Mouse (Mus musculus) adipocyte (in vitro differentiated cells): Measurements from ENCODE around the gene Tcf12.
A peak's percentile ranks its signal among the peaks of the same experiment; 100 is the strongest.

ENCODE experiments used
- DNase-seq: peaks from one replicate; pipeline ENCODE4 v3.0.0-alpha.2; 2016; ENCODE audit warnings: low spot score

Gene Tcf12

GRCm38 (mm10) chr9:72111622-72112550 is at the start of gene Tcf12:
Tcf12 (minus strand) TSS chr9:72111871.
- DNase-seq: peak; percentile 83

- no peak for DNase-seq
These were observed 46.7 kb upstream of the Tcf12 start for GRCm38 (mm10) chr9:72158392-72158791.

DNA sequence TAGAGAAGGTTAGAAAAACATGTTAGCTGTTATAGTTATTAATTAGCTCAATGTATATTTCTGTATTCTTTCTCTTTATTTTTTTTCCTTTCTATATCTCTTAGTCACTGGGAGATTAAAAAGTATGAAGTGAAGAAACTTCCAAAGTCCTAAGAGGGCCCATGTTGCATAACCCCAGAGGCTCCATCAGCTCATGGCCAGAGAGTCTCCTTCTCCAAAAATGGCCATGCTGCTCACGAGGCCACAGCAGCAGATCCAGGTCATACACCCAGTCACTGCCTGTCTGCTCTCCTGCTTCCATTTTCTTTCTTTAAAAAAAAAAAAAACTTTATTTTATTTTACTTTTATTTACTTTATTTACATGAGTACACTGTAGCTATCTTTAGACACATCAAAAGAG is 45.4 kb upstream of the Tcf12 start:
- DNase-seq: no peak

- no peak for DNase-seq
These were observed 43.8 kb upstream of the Tcf12 start for GRCm38 (mm10) chr9:72155250-72156138.

DNA sequence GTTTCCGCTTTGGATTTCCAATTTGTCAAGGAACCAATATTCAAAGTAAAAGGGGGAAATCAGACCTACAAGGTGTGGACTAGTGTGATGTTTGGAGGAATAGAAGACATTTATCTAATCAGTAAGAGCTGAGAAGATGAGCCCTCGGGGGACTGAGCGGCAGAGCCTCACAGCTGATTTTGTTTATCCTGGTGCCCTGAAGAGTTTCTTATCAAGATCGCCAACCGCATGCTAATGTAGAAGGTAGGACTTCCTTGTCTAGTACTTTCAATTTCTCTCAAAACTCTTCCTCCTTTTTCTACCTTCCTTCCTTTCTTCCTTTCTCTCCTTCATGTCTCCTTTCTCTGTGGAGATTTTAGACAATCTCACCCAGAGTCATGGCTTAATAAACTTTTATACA is 32.5 kb upstream of the Tcf12 start:
- DNase-seq: no peak

DNA sequence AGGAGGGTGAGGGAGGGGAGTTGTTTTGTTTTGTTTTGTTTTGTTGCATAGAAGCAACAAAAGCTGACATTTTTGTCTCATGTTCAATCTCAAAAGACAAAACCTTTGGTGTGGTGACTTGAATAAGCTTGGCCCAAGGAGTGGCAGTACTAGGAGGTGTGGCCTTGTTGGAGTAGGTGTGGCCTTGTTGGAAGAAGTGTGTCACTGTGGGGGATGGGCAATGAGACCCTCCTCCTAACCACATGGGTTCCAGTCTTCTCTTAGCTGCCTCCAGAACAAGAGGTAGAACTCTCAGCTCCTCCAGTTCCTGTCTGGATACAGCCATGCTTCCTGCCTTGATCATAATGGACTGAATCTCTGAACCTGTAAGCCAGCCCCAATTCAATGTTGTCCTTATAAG is 26.2 kb upstream of the Tcf12 start:
- no peak for DNase-seq

- no peak for DNase-seq
These were observed 22.1 kb upstream of the Tcf12 start for GRCm38 (mm10) chr9:72133772-72134245.

- DNase-seq: peak; percentile 78
These were observed 21.6 kb upstream of the Tcf12 start for GRCm38 (mm10) chr9:72133089-72133771.

DNA sequence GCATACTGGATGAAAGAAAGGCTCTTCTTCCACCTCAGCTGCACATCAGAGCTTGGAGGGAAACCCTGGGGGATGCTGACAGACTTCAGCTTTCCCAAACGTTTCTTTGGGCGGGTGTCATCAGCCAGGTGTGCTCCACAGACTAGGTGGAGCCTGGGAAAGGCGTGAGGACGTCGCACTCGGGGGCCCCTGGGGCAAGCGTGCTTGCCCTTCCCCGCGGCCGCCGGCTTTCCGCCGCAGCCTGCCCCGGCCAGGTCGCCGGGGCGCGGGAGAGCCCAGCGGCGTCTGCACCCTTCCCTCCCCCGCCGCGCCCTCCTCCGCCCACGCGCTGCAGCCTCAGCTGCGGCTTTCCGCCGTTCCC is 21.0 kb upstream of the Tcf12 start:
- no peak for DNase-seq

GRCm38 (mm10) chr9:72129884-72130283 is 18.2 kb upstream of the Tcf12 start:
- DNase-seq: peak; percentile 30

DNA sequence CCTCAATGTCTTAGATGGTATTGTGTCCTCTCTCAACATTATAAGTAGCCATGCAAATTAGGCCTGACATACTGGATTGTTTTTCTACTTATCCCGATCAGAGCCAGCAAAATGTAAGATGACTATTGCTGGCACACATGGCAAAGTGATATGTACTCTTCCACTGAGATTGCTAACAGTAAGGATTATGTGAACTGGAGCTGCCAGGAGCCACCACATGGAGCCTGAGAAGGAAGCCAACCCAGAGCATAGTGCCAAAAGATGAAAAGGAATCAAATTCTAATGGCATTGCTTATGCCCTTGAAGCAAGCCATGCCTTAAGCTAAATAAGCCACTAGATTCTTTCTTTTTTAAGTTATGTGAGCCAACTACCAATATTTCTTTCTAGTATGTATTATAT is 13.8 kb upstream of the Tcf12 start:
- DNase-seq: no peak

GRCm38 (mm10) chr9:72118490-72118889 is 6.8 kb upstream of the Tcf12 start:
- no peak for DNase-seq

DNA sequence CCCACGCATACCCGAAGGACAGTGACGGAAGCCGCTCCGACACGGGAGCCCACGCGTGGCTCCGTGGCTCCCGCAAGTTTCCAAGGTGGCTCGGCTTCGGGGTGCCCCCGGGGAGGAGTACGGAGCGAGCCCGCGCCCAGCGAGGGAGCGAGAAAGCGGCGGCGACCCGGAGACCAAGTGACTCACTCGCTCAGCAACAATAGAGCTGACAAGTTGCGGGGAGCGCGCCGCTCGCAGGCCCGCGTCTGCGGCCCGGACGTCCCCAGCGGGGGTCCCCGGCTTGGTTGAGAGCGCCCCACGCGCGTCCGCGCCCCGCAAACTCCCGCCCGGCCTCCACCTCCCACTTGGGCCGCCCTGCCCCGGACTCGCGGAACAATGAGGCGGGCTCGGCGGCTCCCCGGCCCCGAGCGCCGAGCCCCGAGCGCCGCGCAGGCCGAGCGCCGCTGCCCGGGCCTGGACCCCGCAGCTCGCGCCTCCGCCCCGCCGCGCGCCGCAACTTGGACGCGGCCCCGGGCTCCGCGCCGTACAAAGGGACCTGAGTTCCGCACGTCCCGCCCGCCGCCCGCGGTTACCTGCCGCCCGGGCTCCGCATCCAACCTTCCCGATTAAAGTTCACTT is 558 bp downstream of the Tcf12 start:
- DNase-seq: peak; percentile 53

DNA sequence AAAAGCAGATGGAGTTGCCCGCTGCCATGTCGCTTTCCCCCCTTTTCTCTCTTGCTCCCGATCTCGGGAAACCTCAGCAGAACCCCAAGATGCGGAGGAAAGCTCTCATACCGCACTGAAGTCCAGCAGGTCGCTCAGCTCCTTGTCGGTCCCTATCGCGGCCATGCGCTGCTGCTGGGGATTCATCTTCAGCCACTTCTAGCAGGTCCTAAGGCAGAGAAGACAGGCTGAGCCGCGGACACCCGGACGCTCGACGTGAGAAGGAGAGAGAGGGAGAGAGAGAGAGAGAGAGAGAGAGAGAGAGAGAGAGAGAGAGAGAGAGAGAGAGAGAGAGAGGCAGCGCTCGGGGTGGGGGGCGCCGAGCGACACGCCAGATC is 1.1 kb downstream of the Tcf12 start:
- no peak for DNase-seq

DNA sequence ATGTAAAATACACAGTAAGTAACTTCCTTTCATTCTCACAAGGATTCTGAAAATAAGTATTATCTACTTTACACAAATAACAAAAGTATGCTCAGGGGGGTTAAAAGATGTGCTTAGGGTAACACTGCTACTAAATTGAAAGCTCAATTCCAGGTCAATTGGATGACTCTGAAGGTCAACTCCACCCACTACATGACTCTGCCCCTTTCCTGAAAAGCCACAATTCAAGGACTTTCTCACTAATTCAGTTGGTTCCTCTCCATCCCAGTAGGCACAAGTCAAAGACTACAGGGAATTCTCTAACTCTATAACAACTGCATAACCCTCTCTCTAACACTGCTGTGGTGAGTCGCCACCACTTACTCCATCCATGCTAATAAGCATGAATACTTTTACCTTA is 8.2 kb downstream of the Tcf12 start:
- DNase-seq: no peak

- DNase-seq: no peak
These were observed 11.6 kb downstream of the Tcf12 start for GRCm38 (mm10) chr9:72099945-72100685.

DNA sequence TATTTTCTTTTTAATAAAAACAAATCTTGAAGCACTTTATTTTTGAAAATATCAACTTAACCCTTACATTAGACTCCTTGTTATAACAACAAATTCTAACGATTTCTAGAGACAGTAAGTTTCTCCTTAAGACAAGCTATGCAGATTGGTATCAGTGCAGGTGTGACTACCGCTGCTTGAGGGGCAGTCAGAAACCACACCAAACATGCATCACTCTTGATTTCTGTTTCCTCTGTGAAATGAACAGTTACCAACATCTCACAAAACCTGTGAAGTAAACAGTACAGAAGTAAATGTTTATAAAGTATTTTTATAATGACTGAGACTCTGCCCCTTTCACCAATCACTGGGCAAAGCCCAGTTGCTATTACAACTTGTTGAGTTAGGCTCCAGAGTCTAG is 13.6 kb downstream of the Tcf12 start:
- no peak for DNase-seq

- DNase-seq: no peak
These were observed 14.6 kb downstream of the Tcf12 start for GRCm38 (mm10) chr9:72097083-72097482.

DNA sequence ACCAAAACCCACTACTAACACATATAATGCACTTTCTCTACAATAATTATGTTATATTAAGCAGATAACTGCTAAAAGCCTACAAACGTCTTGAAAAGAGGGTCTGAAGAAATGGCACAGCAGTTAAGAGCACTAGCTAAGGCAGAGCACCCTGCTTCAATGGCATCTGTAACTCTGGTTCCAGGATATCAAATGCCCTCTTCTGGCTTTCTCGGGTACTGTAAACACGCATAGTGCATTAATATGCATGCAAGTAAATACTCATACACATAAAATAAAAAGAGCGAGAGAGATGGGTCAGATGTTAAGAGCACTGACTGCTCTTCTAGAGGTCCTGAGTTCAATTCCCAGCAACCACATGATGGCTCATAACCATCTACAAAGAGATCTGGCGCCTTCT is 17.0 kb downstream of the Tcf12 start:
- no peak for DNase-seq

GRCm38 (mm10) chr9:72092191-72092590 is 19.5 kb downstream of the Tcf12 start:
- no peak for DNase-seq
